Mouse (Mus musculus): ENCODE measurements at regions not wholly inside any gene's neighbourhood (a gene's known extent, or its start where the extent isn't known, plus 50 kb on each side); places are given as distances from the start of the nearest gene placed in this dataset.

GRCm38 (mm10) chr14:24550763-24551471, 64.0 kb downstream of the Rps24 start:
- Histone ChIP-seq H3K27ac (replicated peaks; ENCODE audit: low read depth, low read length) (no peak overlapping the region), H3K9me3 (ENCODE audit: control insufficient read depth, low read length) (no peaks in the 10 kb centered on the region), H3K9ac (ENCODE audit: low read length) (no peak overlapping the region), H3K4me2 (ENCODE audit: low read depth, severe bottlenecking) (no peak overlapping the region), H3K36me3 (ENCODE audit: control insufficient read depth, insufficient read depth, low read length) (no peaks in the 10 kb centered on the region), H3K4me1 (ENCODE audit: control insufficient read depth, insufficient read depth, low read length) (no peaks in the 10 kb centered on the region), H3K27me3 (ENCODE audit: control insufficient read depth, insufficient read depth, low read length) (no peaks in the 10 kb centered on the region), H3K4me3 (ENCODE audit: low read depth, low read length) (no peak overlapping the region)
- DNase-seq (ENCODE audit: low spot score) = no peak
- ATAC-seq (ENCODE audit: insufficient number of reproducible peaks, low FRiP score, low TSS enrichment, low read depth) = no peak
- WGBS = 57% methylated on average over 7 of the region's 7 CpGs

- DNase-seq (ENCODE audit: low spot score) = no peak
- Histone ChIP-seq H3K4me1 (ENCODE audit: control insufficient read depth, insufficient read depth, low read length) (no peaks in the 10 kb centered on the region), H3K4me3 (ENCODE audit: low read depth, low read length) (no peak overlapping the region), H3K36me3 (ENCODE audit: control insufficient read depth, insufficient read depth, low read length) (no peaks in the 10 kb centered on the region), H3K9ac (ENCODE audit: low read length) (no peak overlapping the region), H3K27me3 (ENCODE audit: control insufficient read depth, insufficient read depth, low read length) (no peaks in the 10 kb centered on the region), H3K4me2 (ENCODE audit: low read depth, severe bottlenecking) (no peak overlapping the region), H3K9me3 (ENCODE audit: control insufficient read depth, low read length) (no peaks in the 10 kb centered on the region), H3K27ac (replicated peaks; ENCODE audit: low read depth, low read length) (no peak overlapping the region)
- WGBS = 72% methylated on average over 3 of the region's 3 CpGs
- ATAC-seq (ENCODE audit: insufficient number of reproducible peaks, low FRiP score, low TSS enrichment, low read depth) = no peak
Observed at GRCm38 (mm10) chr14:24551472-24551783, 64.5 kb downstream of the Rps24 start.

GRCm38 (mm10) chr14:24564801-24565624, 78.1 kb downstream of the Rps24 start:
- H3K9me3 ChIP-seq (ENCODE audit: control insufficient read depth, low read length) = no peaks in the 10 kb centered on the region
- no peaks in the 10 kb centered on the region for H3K27me3 ChIP-seq (ENCODE audit: control insufficient read depth, insufficient read depth, low read length)
- H3K4me1 ChIP-seq (ENCODE audit: control insufficient read depth, insufficient read depth, low read length) = no peaks in the 10 kb centered on the region; the same call in 1 of the 2 replicates
- H3K4me2 ChIP-seq (ENCODE audit: low read depth, severe bottlenecking) = no peak overlapping the region
- no peak for ATAC-seq (ENCODE audit: insufficient number of reproducible peaks, low FRiP score, low TSS enrichment, low read depth)
- WGBS = 70% methylated on average over 9 of the region's 9 CpGs
- no peak overlapping the region for H3K4me3 ChIP-seq (ENCODE audit: low read depth, low read length)
- H3K9ac ChIP-seq (ENCODE audit: low read length) = no peak overlapping the region
- DNase-seq (ENCODE audit: low spot score) = no peak
- H3K36me3 ChIP-seq (ENCODE audit: control insufficient read depth, insufficient read depth, low read length) = no peaks in the 10 kb centered on the region
- no peak overlapping the region for H3K27ac ChIP-seq (replicated peaks; ENCODE audit: low read depth, low read length)

GRCm38 (mm10) chr14:24565718-24566322, 78.9 kb downstream of the Rps24 start:
- no peak overlapping the region for H3K9ac ChIP-seq (ENCODE audit: low read length)
- WGBS = 81% methylated on average over 10 of the region's 10 CpGs
- no peaks in the 10 kb centered on the region for H3K27me3 ChIP-seq (ENCODE audit: control insufficient read depth, insufficient read depth, low read length)
- no peaks in the 10 kb centered on the region for H3K36me3 ChIP-seq (ENCODE audit: control insufficient read depth, insufficient read depth, low read length)
- H3K4me3 ChIP-seq (ENCODE audit: low read depth, low read length) = no peak overlapping the region
- no peak overlapping the region for H3K4me2 ChIP-seq (ENCODE audit: low read depth, severe bottlenecking)
- no peaks in the 10 kb centered on the region for H3K9me3 ChIP-seq (ENCODE audit: control insufficient read depth, low read length)
- H3K4me1 ChIP-seq (ENCODE audit: control insufficient read depth, insufficient read depth, low read length) = no peaks in the 10 kb centered on the region; the same call in 1 of the 2 replicates
- ATAC-seq (ENCODE audit: insufficient number of reproducible peaks, low FRiP score, low TSS enrichment, low read depth) = no peak
- no peak overlapping the region for H3K27ac ChIP-seq (replicated peaks; ENCODE audit: low read depth, low read length)
- no peak for DNase-seq (ENCODE audit: low spot score)

- Histone ChIP-seq H3K36me3 (ENCODE audit: control insufficient read depth, insufficient read depth, low read length) (no peaks in the 10 kb centered on the region), H3K4me1 (ENCODE audit: control insufficient read depth, insufficient read depth, low read length) (peaks cover 5% of the 10 kb centered on the region; the same call in 1 of the 2 replicates), H3K9me3 (ENCODE audit: control insufficient read depth, low read length) (no peaks in the 10 kb centered on the region), H3K9ac (ENCODE audit: low read length) (no peak overlapping the region), H3K27me3 (ENCODE audit: control insufficient read depth, insufficient read depth, low read length) (no peaks in the 10 kb centered on the region), H3K4me3 (ENCODE audit: low read depth, low read length) (no peak overlapping the region), H3K27ac (replicated peaks; ENCODE audit: low read depth, low read length) (no peak overlapping the region), H3K4me2 (ENCODE audit: low read depth, severe bottlenecking) (no peak overlapping the region)
- ATAC-seq (ENCODE audit: insufficient number of reproducible peaks, low FRiP score, low TSS enrichment, low read depth) = no peak
- DNase-seq (ENCODE audit: low spot score) = no peak
- WGBS = 88% methylated on average over 5 of the region's 5 CpGs
Observed at GRCm38 (mm10) chr14:24575111-24575510, 88.2 kb downstream of the Rps24 start.

- ATAC-seq (ENCODE audit: insufficient number of reproducible peaks, low FRiP score, low TSS enrichment, low read depth) = no peak
Observed at GRCm38 (mm10) chr14:24578535-24579111, 91.7 kb downstream of the Rps24 start.

GRCm38 (mm10) chr14:24579153-24579795, 92.3 kb downstream of the Rps24 start:
- 17% methylated on average over 9 of the region's 9 CpGs for WGBS

More at GRCm38 (mm10) chr14:24578535-24579111, 91.7 kb downstream of the Rps24 start:
- 28% methylated on average over 7 of the region's 7 CpGs for WGBS
- H3K4me1 ChIP-seq (ENCODE audit: control insufficient read depth, insufficient read depth, low read length) = peaks cover 5% of the 10 kb centered on the region; the same call in 1 of the 2 replicates
- H3K27me3 ChIP-seq (ENCODE audit: control insufficient read depth, insufficient read depth, low read length) = no peaks in the 10 kb centered on the region
- 0 out of 2 replicates have a peak overlapping the region, but pooled peaks have one; percentile 12 for H3K27ac ChIP-seq (replicated peaks; ENCODE audit: low read depth, low read length)
- H3K36me3 ChIP-seq (ENCODE audit: control insufficient read depth, insufficient read depth, low read length) = no peaks in the 10 kb centered on the region
- no peak overlapping the region for H3K9ac ChIP-seq (ENCODE audit: low read length)
- H3K9me3 ChIP-seq (ENCODE audit: control insufficient read depth, low read length) = no peaks in the 10 kb centered on the region
- DNase-seq (ENCODE audit: low spot score) = no peak
- no peak overlapping the region for H3K4me3 ChIP-seq (ENCODE audit: low read depth, low read length)
- no peak overlapping the region for H3K4me2 ChIP-seq (ENCODE audit: low read depth, severe bottlenecking)

More at GRCm38 (mm10) chr14:24579153-24579795, 92.3 kb downstream of the Rps24 start:
- Histone ChIP-seq H3K4me1 (ENCODE audit: control insufficient read depth, insufficient read depth, low read length) (peaks cover 5% of the 10 kb centered on the region; the same call in 1 of the 2 replicates), H3K36me3 (ENCODE audit: control insufficient read depth, insufficient read depth, low read length) (no peaks in the 10 kb centered on the region), H3K9ac (ENCODE audit: low read length) (peak overlapping the region; percentile 40; the same call in 1 of the 2 replicates), H3K27ac (replicated peaks; ENCODE audit: low read depth, low read length) (0 out of 2 replicates have a peak overlapping the region, but pooled peaks have one; percentile 2), H3K27me3 (ENCODE audit: control insufficient read depth, insufficient read depth, low read length) (no peaks in the 10 kb centered on the region), H3K4me2 (ENCODE audit: low read depth, severe bottlenecking) (no peak overlapping the region), H3K9me3 (ENCODE audit: control insufficient read depth, low read length) (no peaks in the 10 kb centered on the region), H3K4me3 (ENCODE audit: low read depth, low read length) (no peak overlapping the region)
- DNase-seq (ENCODE audit: low spot score) (peak; percentile 25), ATAC-seq (ENCODE audit: insufficient number of reproducible peaks, low FRiP score, low TSS enrichment, low read depth) (no peak)
